Mouse (Mus musculus) hindbrain, embryonic 14.5 days (tissue): ENCODE measurements around the gene Edn2. TPM values are rescaled to one million over a fixed set of nuclear protein-coding genes. Genes with fewer than 3 reads are reported as not detected.

Source experiments
- ATAC-seq: fragments of 200-750 bp; cut with Nextera tagmentation; 2 replicates; pipeline ENCODE4 v1.8.0; 2017; ENCODE audit warnings: moderate number of reproducible peaks, mild to moderate bottlenecking, moderate TSS enrichment, moderate library complexity; ENCODE audit not compliant: low FRiP score
- DNase-seq: peaks from one replicate; pipeline ENCODE4 v3.0.0-alpha.2; 2015; ENCODE audit warnings: low spot score
- H3K27ac ChIP-seq: fragments of 300-500 bp; sonication (generic); 2 replicates; pipeline ENCODE4 v1.5.1; 2014; ENCODE audit warnings: mild to moderate bottlenecking, moderate library complexity
- H3K27me3 ChIP-seq: fragments of 300-500 bp; sonication (generic); 2 replicates; pipeline ENCODE4 v1.6.1; 2014; ENCODE audit warnings: mild to moderate bottlenecking, low read length, mixed read lengths; ENCODE audit not compliant: control insufficient read depth, insufficient read depth
- H3K36me3 ChIP-seq: fragments of 300-500 bp; sonication (generic); replicated peaks from 2 replicates; pipeline ENCODE4 v1.6.1; 2014; ENCODE audit not compliant: control insufficient read depth, insufficient read depth
- H3K4me1 ChIP-seq: fragments of 300-500 bp; sonication (generic); replicated peaks from 2 replicates; pipeline ENCODE4 v1.6.1; 2014; ENCODE audit warnings: antibody characterized with exemption, low read length, mixed read lengths; ENCODE audit not compliant: control insufficient read depth, insufficient read depth
- H3K4me2 ChIP-seq: fragments of 300-500 bp; sonication (generic); replicated peaks from 2 replicates; pipeline ENCODE4 v1.6.1; 2014; ENCODE audit warnings: mild to moderate bottlenecking, moderate library complexity
- H3K4me3 ChIP-seq: fragments of 300-500 bp; sonication (generic); replicated peaks from 2 replicates; pipeline ENCODE4 v1.5.1; 2014; ENCODE audit warnings: mild to moderate bottlenecking, low read length
- H3K9ac ChIP-seq: fragments of 300-500 bp; sonication (generic); 2 replicates; pipeline ENCODE4 v1.6.1; 2014
- H3K9me3 ChIP-seq: fragments of 300-500 bp; sonication (generic); 2 replicates; pipeline ENCODE4 v1.6.1; 2016; ENCODE audit warnings: low read length; ENCODE audit not compliant: control insufficient read depth
- WGBS: fragments of 180-500 bp; shearing (Covaris S2); extraction: QIAGEN DNeasy Blood & Tissue Kit; methylation state at CpG from one replicate; pipeline ENCODE4 v1.1.7; 2014; 5-methylcytosine and 5-hydroxymethylcytosine counted together
- polyA plus RNA-seq: library from polyadenylated mRNA; unstranded; fragments of >200 nt; fragmentation: Nextera tagmentation; extraction: Ambion mirVana; gene quantifications from 2 replicates; pipeline ENCODE4 v1.2.1, GENCODE M21; 2014

Gene Edn2
- polyA plus RNA-seq, 1 experiment from 2014 or later, result not detected

- ATAC-seq, result no peak
- Histone ChIP-seq H3K9me3 (no peaks in the 10 kb centered on the region), H3K27me3 (no peaks in the 10 kb centered on the region), H3K4me1 (0 out of 2 replicates have a peak, but pooled peaks cover 15% of the 10 kb centered on the region), H3K27ac (no peak overlapping the region), H3K36me3 (no peaks in the 10 kb centered on the region), H3K4me3 (no peak overlapping the region), H3K9ac (no peak overlapping the region), H3K4me2 (no peak overlapping the region)
- DNase-seq, result no peak
- 93% methylated on average over 4 of the region's 4 CpGs for whole genome bisulfite sequencing
Measured at GRCm38 (mm10) chr4:120168346-120168745, 7.3 kb downstream of the Edn2 start.

GRCm38 (mm10) chr4:120170387-120170936 lies 9.5 kb downstream of the Edn2 start:
- Histone ChIP-seq H3K27me3 (no peaks in the 10 kb centered on the region), H3K36me3 (no peaks in the 10 kb centered on the region), H3K4me3 (no peak overlapping the region), H3K9me3 (no peaks in the 10 kb centered on the region), H3K9ac (no peak overlapping the region), H3K4me1 (0 out of 2 replicates have a peak, but pooled peaks cover 11% of the 10 kb centered on the region), H3K4me2 (no peak overlapping the region), H3K27ac (no peak overlapping the region)
- ATAC-seq (no peak), DNase-seq (no peak)
- WGBS, result 65% methylated on average over 9 of the region's 9 CpGs

- peak; percentile 69 for DNase-seq
- H3K27ac ChIP-seq, result no peak overlapping the region
- no peak overlapping the region for H3K4me3 ChIP-seq
- H3K36me3 ChIP-seq, result no peaks in the 10 kb centered on the region
- ATAC-seq, result peak; percentile 84
- no peaks in the 10 kb centered on the region for H3K9me3 ChIP-seq
- 8% methylated on average over 7 of the region's 7 CpGs for WGBS
- H3K9ac ChIP-seq, result no peak overlapping the region
- H3K4me1 ChIP-seq, result 0 out of 2 replicates have a peak, but pooled peaks cover 11% of the 10 kb centered on the region
- no peak overlapping the region for H3K4me2 ChIP-seq
- no peaks in the 10 kb centered on the region for H3K27me3 ChIP-seq
Measured at GRCm38 (mm10) chr4:120172050-120172684, 11.2 kb downstream of the Edn2 start.

GRCm38 (mm10) chr4:120179123-120179522 lies 18.1 kb downstream of the Edn2 start:
- Histone ChIP-seq H3K27me3 (no peaks in the 10 kb centered on the region), H3K9ac (no peak overlapping the region), H3K27ac (no peak overlapping the region), H3K4me3 (no peak overlapping the region), H3K9me3 (no peaks in the 10 kb centered on the region), H3K4me1 (no peaks in the 10 kb centered on the region), H3K4me2 (no peak overlapping the region), H3K36me3 (no peaks in the 10 kb centered on the region)
- WGBS, result 83% methylated on average over 4 of the region's 4 CpGs
- DNase-seq, result no peak
- ATAC-seq, result no peak

- H3K4me1 ChIP-seq, result no peaks in the 10 kb centered on the region
- no peak for ATAC-seq
- H3K4me2 ChIP-seq, result no peak overlapping the region
- no peak for DNase-seq
- no peaks in the 10 kb centered on the region for H3K36me3 ChIP-seq
- H3K27me3 ChIP-seq, result 0 out of 2 replicates have a peak, but pooled peaks cover 5% of the 10 kb centered on the region
- no peak overlapping the region for H3K9ac ChIP-seq
- no peak overlapping the region for H3K4me3 ChIP-seq
- no peaks in the 10 kb centered on the region for H3K9me3 ChIP-seq
- no peak overlapping the region for H3K27ac ChIP-seq
Measured at GRCm38 (mm10) chr4:120180535-120180934, 19.5 kb downstream of the Edn2 start.

GRCm38 (mm10) chr4:120184374-120184991 lies 23.5 kb downstream of the Edn2 start:
- no peak overlapping the region for H3K4me2 ChIP-seq
- 26% methylated on average over 5 of the region's 5 CpGs for WGBS
- no peaks in the 10 kb centered on the region for H3K36me3 ChIP-seq
- H3K4me3 ChIP-seq, result no peak overlapping the region
- peaks cover 11% of the 10 kb centered on the region; the same call in 1 of the 2 replicates for H3K4me1 ChIP-seq
- no peaks in the 10 kb centered on the region for H3K9me3 ChIP-seq
- 0 out of 2 replicates have a peak, but pooled peaks cover 5% of the 10 kb centered on the region for H3K27me3 ChIP-seq
- no peak for ATAC-seq
- no peak for DNase-seq
- H3K9ac ChIP-seq, result no peak overlapping the region
- no peak overlapping the region for H3K27ac ChIP-seq

GRCm38 (mm10) chr4:120186441-120186840 lies 25.4 kb downstream of the Edn2 start:
- H3K4me2 ChIP-seq, result no peak overlapping the region
- no peak overlapping the region for H3K9ac ChIP-seq
- H3K9me3 ChIP-seq, result no peaks in the 10 kb centered on the region
- no peak overlapping the region for H3K4me3 ChIP-seq
- no peak overlapping the region for H3K27ac ChIP-seq
- WGBS, result 84% methylated on average over 1 of the region's 1 CpGs
- 0 out of 2 replicates have a peak, but pooled peaks cover 5% of the 10 kb centered on the region for H3K27me3 ChIP-seq
- peaks cover 11% of the 10 kb centered on the region; the same call in 1 of the 2 replicates for H3K4me1 ChIP-seq
- no peaks in the 10 kb centered on the region for H3K36me3 ChIP-seq
- no peak for DNase-seq
- no peak for ATAC-seq

- no peak overlapping the region for H3K4me2 ChIP-seq
- H3K27ac ChIP-seq, result no peak overlapping the region
- no peak overlapping the region for H3K4me3 ChIP-seq
- H3K27me3 ChIP-seq, result 0 out of 2 replicates have a peak, but pooled peaks cover 5% of the 10 kb centered on the region
- no peak overlapping the region for H3K9ac ChIP-seq
- ATAC-seq (no peak), DNase-seq (no peak)
- H3K4me1 ChIP-seq, result peaks cover 11% of the 10 kb centered on the region; the same call in 1 of the 2 replicates
- 2% methylated on average over 4 of the region's 4 CpGs for WGBS
- no peaks in the 10 kb centered on the region for H3K36me3 ChIP-seq
- no peaks in the 10 kb centered on the region for H3K9me3 ChIP-seq
Measured at GRCm38 (mm10) chr4:120186934-120187333, 25.9 kb downstream of the Edn2 start.

GRCm38 (mm10) chr4:120188204-120188603 lies 27.2 kb downstream of the Edn2 start:
- peaks cover 11% of the 10 kb centered on the region; the same call in 1 of the 2 replicates for H3K4me1 ChIP-seq
- H3K27ac ChIP-seq, result no peak overlapping the region
- DNase-seq, result no peak
- 0 out of 2 replicates have a peak, but pooled peaks cover 5% of the 10 kb centered on the region for H3K27me3 ChIP-seq
- no peak overlapping the region for H3K9ac ChIP-seq
- WGBS, result 81% methylated on average over 6 of the region's 6 CpGs
- no peak overlapping the region for H3K4me2 ChIP-seq
- H3K4me3 ChIP-seq, result no peak overlapping the region
- H3K36me3 ChIP-seq, result no peaks in the 10 kb centered on the region
- no peak for ATAC-seq
- no peaks in the 10 kb centered on the region for H3K9me3 ChIP-seq
